Mouse (Mus musculus): ENCODE measurements around the gene Slc25a21.

Gene Slc25a21

GRCm38 (mm10) chr12:57184401-57185147, 12.7 kb downstream of the Slc25a21 start:
- DNase-seq (ENCODE audit: low spot score in 2 of 2): no peak

DNA sequence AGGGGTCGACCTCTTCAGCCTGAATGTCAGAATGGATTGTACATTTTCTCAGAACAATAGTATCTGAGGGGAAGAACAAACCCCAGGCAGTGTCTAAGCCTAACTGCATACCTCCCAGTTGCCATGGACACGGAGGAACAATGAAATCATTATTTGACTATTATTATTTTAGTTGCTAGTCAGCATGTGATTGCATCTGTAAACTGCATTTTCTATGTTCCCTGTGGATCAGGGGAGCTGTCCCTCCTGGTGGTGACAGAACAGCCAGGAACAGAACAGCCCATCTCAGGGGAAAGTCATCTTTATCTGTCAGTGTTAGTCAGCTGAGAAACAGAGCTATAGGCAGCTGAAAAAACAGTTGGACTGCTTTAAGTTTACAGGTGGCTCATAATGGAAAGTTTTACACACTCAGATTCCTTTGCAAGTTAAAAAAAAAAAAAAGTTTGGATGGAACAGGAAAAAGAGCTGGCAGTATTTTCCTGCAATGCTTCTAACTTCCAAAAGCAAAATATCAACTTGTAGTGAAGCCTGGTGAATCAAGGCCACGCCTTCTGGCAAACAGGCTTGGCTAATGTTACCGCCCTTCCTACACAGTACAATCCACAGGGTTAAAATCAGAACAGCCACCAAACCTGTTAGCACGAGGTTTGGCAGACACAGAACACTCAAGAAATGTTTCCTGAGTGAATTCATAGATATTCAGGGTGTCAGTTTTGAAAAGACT, 17.6 kb downstream of the Slc25a21 start:
- DNase-seq (ENCODE audit: low spot score in 2 of 2): no peak

DNA sequence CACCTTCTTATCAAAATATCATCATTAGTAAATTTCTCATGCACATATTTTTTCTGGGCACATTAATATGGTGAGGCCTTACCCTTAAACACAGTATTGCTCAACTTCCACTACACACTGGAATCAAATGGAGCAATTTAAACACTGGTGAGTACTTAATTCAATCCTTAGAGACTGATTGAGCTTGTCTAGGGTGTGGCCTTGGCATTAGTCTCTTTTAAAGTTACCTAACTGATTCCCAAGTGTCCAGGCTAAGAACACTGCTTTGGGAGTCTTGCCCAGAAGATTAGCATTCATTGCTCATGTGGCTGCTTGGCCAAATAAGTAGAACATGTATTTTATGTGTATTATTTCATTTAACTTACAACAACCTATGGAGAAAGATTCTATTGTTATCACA, 18.5 kb downstream of the Slc25a21 start:
- DNase-seq (ENCODE audit: low spot score in 2 of 2): no peak

DNA sequence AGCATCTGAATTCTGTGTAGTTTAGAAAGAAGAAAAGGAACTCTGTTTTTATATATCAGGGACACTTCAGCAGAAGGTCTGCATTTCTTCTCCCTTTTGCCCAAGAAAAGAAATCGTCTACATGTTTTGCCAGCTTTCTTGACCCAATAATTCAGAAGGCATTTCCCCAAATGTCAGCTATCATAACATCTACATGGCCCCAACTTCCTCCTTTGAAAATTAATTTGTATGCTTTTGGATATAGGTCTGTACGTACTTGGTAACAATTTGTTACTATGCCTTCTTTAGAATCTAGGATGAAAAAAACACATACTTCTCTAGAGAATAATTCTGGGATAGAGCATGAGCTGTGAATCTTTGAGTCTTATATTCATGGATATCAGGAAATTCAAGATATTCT, 34.0 kb downstream of the Slc25a21 start:
- no peak for DNase-seq (ENCODE audit: low spot score in 2 of 2)

DNA sequence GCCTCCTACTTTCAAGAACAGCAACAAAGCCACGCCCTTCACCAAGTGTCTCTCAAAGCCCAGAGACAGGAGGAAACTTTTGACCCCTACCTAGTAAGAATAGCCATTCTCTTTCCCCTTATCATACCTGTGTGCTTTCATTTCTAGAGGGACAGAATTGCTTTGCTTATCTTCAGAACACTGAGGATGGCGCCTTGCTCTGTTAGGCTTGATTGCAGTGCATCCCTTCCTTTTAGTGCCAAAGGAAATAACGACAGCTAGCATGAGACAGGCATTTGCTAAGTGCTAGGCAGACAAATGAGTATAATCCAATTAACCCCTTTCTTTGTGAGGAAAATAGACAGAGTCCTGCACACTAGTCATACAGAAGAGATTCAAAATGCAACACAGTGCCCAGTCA, 34.4 kb downstream of the Slc25a21 start:
- no peak for DNase-seq (ENCODE audit: low spot score in 2 of 2)

GRCm38 (mm10) chr12:57159904-57160303, 37.4 kb downstream of the Slc25a21 start:
- DNase-seq (ENCODE audit: low spot score in 2 of 2): no peak

GRCm38 (mm10) chr12:57158266-57158665, 39.0 kb downstream of the Slc25a21 start:
- DNase-seq (ENCODE audit: low spot score in 2 of 2): no peak

DNA sequence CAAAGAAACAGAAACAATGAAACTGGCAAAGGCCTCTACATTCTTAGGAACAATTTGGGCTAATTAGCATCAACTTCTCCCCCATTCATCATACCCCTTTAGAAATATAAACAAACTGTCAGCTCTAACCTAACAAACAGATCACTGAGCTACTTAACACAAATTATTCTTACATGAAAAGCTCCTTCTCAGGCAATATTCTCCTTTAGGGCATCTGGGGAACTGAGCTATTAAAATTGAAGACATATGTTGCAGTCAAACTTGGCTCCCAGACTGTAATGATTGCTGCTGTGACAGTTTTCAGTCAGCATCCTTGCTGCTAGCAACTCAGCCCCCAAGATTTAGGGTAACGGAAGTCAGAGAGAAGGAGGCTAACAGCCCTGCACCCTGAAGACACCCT, 58.3 kb downstream of the Slc25a21 start:
- no peak for DNase-seq (ENCODE audit: low spot score in 2 of 2)

GRCm38 (mm10) chr12:57137809-57138208, 59.5 kb downstream of the Slc25a21 start:
- no peak for DNase-seq (ENCODE audit: low spot score in 2 of 2)

DNA sequence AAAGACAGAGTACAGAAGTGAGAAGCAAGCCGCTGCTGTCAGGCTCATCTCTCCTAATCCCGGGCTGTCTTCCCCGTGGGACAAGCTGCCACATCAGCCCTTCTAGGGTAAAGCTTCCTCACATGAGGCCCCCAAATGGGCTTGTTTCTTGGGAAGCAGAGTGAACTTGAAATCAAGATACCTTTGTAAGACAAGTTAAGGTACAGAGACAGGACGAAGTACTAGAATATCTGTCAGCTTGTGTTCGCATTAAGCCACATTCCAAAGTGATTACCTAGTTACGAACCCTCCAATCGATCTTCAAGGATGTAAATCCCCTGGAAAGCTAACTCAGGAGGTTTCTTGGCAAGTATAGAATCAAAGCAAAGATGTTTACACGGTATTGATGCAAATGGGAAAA, 78.7 kb downstream of the Slc25a21 start:
- no peak for DNase-seq (ENCODE audit: low spot score in 2 of 2)

DNA sequence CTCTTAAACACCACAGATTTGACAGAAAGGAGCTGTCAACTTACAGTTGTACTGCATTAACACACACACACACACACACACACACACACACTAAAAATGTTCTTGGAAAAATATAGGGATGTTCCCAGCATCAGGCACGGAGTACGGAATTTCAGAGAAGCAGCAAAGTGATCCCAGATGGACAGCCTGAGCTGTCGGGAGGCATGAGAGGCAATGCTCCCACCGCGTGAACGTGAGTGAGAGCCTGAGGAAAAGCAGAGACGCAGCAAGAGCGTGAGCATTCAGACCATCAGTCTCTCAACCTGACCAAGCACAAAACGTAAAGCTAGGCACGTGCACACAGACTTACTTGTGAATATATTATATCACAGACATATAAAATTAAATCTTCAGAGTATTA, 81.8 kb downstream of the Slc25a21 start:
- no peak for DNase-seq (ENCODE audit: low spot score in 2 of 2)

DNA sequence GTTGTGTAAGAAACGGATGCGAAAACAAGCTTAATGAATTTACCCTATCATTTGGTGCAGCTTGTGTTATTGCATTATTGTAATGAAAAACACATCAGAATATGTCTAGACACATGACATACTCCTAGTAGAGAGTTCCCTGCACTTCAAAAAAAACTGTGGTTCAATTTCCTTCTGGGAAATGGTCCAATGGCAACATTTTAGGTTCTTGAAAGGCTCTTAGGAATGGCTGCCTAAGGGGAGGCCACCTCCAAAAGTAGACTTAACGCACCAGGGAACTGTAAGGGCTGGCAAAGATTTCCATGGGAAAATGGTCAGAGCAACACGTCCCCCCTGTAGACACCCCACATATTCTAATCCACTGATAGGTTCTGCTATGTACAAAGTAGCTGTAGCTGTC, 87.9 kb downstream of the Slc25a21 start:
- no peak for DNase-seq (ENCODE audit: low spot score in 2 of 2)

GRCm38 (mm10) chr12:57102322-57102721, 95.0 kb downstream of the Slc25a21 start:
- DNase-seq (ENCODE audit: low spot score in 2 of 2): no peak

DNA sequence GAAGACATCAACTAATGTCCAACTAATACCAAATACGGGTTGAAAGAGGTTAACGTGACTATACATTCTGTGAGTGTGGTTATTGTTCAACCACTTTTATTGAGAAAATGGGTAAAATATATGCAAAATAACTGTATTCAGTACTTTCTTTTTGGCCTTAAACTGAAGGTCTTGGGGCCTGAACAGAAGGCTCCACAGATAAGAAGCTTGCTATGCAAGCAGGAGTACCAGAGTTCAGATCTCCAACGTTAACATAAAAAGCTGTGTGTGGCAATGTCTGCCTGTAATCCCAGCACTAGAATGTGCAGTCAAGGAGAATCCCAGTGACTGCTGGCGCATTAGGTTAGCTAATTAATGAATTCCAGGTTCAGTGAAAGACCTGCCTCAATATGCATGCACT, 96.7 kb downstream of the Slc25a21 start:
- no peak for DNase-seq (ENCODE audit: low spot score in 2 of 2)

- DNase-seq (ENCODE audit: low spot score in 2 of 2): no peak
Observed at GRCm38 (mm10) chr12:57099066-57099465, 98.2 kb downstream of the Slc25a21 start.

DNA sequence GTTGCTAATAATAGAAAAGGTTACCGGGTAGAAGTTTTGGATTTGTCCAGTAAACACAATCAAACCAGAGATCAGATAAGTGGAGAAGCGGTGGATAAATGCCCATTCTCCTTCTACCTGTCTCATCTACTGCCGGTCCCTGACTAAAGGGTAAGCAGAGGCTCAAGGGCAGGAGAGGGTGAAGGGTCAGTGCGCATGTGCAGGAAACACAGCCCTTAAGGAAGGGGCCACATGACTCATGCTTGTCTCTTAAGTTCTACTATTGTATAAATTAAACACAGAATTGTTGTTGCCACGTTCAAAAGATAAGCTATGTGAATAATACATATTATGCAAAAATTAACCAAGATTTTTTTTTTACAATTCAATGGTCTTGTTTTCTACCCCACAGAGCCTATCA, 98.9 kb downstream of the Slc25a21 start:
- no peak for DNase-seq (ENCODE audit: low spot score in 2 of 2)

- DNase-seq (ENCODE audit: low spot score in 2 of 2): no peak
Observed at GRCm38 (mm10) chr12:57093107-57093506, 104.2 kb downstream of the Slc25a21 start.

DNA sequence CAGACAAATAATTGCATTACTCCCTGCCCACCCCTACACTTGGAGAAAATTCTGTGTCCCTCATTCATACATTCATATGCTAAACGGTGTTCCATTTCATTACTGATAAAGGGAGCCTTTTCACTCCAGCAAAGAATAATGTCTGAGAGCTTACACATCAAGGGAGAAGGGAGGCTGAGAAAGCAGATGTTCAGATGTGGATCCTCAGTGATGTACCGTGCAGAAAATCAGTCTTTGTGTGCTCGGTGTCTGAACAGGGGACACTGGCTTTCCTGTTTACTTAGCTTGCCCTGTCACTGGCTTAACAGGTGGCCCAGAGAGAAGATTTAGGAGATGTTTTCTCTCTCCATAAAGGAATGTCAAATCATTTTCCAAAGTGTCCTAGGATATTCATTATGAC, 112.8 kb downstream of the Slc25a21 start:
- no peak for DNase-seq (ENCODE audit: low spot score in 2 of 2)

DNA sequence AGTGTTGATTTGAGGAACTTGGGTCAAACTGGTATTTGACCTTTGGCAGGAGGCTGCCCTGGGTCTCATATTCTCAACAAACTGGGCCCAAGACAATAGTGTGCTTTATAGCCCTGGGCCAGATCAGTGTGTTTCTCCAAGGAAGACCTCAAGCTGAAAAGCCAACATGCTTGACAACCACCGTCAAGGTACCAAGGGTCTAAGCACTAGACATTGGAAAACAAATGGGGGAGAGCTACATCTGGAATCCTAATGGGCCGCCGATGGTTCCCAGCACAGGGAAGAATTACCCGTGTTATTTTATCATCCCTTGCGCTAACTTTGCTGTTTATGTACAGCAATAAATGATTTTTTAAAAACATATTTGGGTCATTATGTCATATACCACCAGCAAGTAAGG, 113.7 kb downstream of the Slc25a21 start:
- no peak for DNase-seq (ENCODE audit: low spot score in 2 of 2)

- no peak for DNase-seq (ENCODE audit: low spot score in 2 of 2)
Observed at GRCm38 (mm10) chr12:57076606-57077005, 120.7 kb downstream of the Slc25a21 start.

DNA sequence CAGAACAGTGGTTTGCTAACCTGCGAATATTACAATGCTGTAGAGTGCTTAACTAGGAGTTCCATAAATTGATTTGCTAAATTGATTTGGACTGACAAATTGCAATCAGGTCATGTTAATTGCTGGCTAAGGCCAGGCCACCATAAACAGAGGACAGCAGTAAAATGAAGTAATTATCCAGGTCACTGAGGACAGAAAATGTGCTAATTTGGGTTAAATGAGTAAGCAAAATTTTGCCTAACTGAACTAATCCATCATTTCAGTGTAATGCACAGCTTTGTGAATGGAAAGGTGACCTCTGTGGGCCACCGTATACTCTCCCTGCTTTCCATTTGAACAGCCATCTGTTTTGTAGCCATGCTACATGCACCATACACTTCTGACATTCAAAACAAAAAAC, 124.7 kb downstream of the Slc25a21 start:
- no peak for DNase-seq (ENCODE audit: low spot score in 2 of 2)

GRCm38 (mm10) chr12:57068607-57069006, 128.7 kb downstream of the Slc25a21 start:
- DNase-seq (ENCODE audit: low spot score in 2 of 2): no peak

DNA sequence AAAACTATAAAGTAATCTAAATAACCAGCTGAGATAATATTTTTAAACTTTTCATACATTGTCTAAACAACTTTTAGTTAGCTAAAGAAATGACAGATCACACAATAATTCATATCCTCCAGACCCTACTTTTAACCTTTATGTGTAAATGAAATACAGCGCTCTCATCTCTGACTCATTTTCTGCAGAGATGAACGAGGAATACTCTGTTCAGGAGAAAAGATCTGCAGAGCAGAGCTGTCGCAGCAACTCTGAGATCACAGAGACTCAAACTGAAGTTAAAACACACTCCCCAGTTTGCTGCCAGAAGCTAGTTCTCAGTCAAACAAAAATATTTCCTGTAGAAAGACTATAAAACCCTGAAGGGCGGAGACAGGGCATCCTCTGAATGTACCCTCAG, 177.5 kb downstream of the Slc25a21 start:
- DNase-seq (ENCODE audit: low spot score in 2 of 2): no peak
